Mouse (Mus musculus): Measurements from ENCODE around the gene Cd320.
"Not testable (repeated sequence)": the region's sequence is repeated elsewhere in the genome, so short reads cannot be mapped to it uniquely, and the experiment has no call there.

Cd320 gene

DNA sequence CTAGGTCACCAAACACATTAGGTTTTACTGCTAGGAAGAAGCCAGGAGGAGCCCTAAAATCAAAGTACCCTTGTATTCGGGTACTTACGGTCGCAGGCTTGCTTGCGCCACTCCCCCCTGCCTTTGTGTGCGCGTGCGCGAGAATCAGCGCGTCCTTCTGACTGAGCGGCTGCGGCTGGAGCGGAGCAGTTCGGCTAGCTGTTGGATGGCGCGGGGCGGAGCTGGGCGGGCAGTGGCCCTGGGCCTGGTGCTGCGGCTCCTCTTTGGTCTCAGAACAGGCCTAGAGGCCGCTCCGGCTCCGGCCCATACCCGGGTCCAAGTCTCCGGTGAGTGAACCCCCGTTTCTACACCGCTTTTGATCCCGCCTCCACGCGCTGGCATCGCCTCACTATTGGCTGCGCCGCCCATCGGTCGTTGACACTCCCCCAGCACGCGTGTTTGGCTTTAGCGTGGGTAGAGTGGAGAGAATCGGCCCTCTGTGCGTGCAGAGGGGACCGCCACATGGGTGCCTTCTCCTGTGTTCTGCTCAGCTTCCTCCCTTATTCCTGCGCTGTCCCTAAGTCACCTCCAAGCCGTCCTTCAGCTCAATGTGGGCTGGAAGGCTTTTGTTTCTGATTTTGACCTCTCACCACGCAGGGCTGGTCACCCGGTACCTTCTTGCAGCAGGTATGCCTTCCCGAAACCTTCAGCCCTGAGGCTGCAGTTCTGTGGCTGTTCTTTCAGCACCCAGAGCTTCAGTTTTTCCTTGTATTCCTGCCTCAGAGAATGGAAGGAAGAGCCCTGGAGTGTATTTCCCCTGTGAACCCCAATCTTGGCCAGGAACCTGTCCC is at the start of gene Cd320:
Gene Cd320 (plus strand): TSS at position 126 of the 830 bp plus-strand sequence.
- peak; percentile 89 to 91 for DNase-seq

- no peak for DNase-seq
Measured at GRCm38 (mm10) chr17:33798306-33798705, 44.6 kb upstream of the Cd320 start.

- DNase-seq: no peak
Measured at GRCm38 (mm10) chr17:33799277-33799676, 43.6 kb upstream of the Cd320 start.

DNA sequence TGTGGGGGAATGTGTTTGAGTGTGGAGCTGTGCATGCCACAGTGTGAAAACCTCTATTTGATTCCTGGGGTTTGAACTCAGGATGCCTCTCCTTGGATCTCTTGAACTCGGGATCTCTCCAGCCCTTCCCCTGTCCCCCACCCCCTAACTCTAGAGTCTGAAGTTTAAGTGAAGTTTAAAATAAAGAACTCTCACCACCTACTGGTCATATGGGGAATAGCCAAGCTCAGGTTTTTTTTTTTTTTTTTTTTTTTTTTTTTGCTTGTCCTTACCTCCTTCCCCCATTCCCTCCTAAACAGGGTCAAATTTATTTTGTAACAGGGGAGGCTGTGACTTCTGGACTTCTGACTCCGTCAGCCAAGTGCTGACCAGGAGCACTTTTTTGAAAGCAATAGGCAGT is 40.7 kb upstream of the Cd320 start:
- no peak for DNase-seq

DNA sequence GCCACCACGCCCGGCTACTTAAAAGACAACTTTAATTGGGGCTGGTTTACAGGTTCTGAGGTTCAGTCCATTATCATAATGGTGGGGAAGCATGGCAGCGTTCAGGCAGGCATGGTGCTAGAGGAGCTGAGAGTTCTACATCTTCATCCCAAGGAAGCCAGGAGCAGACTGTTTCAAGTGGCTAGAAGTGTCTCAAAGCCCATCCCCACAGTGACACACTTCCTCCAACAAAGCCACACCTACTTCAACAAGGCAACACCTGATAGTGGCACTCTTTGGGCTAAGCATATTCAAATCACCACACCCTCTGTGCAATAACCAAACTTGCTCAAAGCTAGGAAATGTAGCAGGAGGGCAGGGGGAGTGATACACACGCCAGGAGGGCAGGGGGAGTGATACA is 38.7 kb upstream of the Cd320 start:
- DNase-seq: no peak

DNA sequence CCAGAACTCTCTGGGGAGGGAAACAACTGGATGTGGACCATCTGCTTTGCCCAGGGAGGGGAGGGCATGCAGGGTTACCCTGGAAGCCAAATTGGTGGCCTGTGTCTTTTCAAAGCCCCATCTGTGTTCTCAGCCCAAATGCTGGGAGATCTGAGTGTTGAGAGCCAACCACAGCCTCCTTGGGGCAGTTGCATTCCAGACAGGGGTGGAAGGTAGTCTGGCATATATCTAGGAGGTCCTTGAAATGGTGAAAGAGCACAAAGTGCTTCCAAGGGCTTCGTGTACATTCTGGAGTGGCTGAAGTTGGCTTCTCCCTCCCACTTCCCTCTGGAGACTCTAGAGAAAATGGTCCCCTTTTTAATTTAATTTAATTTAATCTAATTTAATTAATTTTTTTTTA is 38.1 kb upstream of the Cd320 start:
- DNase-seq: no peak

DNA sequence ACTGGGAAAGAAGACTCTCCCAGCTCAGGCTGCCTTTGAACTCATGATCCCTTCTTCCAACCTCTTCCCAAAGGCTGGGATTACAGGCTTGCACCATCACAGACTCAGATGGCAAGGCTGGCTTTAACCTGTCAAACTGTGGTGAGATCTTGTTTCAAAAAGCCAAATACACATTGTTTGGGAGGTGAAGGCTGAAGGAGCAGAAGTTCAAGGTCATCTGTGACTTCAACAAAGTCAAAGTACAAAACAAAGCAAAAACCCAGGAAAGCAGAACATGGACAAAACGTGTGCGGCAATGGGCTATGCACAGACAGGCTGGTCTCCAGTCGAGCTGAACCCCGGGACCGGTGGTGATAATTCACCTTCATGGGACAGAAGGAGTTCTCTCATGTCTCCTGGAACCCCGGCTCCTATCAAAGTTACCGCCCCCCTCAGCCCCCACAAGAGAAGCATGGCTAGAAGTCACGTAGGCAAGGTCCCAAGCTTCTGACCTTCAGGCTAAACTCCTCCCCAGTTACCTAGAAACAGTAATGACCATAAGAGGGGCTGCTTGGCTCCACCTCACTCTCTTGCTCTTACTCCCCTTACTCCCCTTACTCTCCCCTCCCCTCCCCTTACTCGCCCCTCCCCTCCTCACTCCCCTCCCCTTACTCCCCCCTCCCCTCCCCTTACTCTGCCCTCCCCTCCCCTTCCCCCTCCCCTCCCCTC is 35.6 kb upstream of the Cd320 start:
- DNase-seq: no peak

DNA sequence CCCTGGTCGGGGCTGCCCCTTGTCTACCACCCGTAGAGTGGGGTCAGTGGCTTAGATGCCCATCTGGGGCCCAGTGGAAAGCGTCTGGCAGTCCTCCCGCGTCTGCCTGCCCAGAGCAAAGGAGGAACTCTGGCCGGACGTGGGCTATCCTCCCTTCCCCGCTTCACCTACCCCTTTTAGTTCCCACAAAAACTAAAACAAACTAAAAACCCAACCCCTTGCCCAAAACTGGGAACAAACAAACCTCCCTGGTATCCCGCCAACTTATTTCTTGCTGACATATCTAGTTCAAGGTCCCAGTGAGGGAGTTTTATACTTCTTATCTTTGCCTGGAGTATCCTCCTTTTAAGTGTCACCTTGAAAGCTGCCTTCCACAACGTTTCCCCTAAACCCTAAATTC is 34.7 kb upstream of the Cd320 start:
- DNase-seq: no peak

DNA sequence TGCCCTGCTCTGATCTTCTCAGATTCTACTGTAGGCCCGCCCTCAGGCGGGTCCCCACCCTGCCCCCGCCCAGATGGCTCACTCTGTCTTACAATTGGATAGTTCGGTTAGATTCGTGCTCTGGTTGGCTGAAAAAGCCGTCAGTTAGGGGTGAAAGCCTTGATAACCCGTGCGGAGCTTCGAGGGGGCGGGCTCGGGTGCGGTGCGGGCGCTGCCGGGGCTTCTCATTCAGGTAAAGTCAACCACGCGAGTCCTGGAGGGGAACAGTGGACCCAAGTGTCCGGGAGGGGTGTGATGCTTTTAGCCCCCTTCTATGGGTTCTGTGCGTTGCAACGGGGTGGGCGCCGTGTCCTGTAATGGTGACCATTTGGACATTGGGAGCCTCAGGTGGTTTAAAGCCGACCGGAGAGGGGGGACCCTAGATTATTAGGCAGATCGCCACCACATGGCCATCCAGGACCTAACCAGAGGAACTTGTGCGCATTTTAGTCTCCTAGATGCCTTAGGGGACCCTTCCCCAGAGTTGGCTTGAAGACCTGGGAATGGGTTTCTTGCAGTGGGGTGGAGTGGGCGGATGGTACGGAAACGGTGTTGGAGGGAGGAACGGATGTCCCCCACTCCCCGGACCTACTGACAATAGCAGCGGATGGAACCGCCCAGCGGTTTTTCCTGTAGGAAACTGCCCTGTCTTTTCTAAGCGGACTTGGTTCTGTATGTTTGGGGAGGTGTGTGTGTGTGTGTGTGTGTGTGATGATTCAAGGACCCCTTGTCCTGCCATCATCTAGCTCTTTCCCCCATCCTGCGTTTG is 32.4 kb upstream of the Cd320 start, which contains the start of gene Kank3:
Gene Kank3 (plus strand): TSS at position 186 of the 808 bp plus-strand sequence.
- DNase-seq: peak; percentile 82 to 83

DNA sequence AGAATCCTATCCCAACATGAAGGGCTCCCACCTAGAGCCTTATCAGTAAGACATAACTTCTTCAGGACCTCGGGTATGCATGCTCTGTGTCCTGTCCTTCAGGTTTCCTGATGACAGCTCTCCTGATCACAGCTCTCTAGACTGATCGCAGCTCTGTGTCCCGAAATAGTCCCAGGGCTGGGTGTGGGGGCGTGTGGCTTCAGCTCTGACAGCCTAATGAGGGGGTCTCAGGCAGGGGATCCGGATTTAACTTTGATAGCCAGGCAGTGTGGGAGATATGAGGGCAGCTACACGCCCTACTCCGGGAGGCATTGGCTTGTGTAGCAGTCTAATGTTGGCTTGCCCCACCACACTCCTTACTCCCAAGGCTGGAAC is 31.8 kb upstream of the Cd320 start:
- DNase-seq: no peak

GRCm38 (mm10) chr17:33812475-33812874 is 30.4 kb upstream of the Cd320 start:
- no peak for DNase-seq

DNA sequence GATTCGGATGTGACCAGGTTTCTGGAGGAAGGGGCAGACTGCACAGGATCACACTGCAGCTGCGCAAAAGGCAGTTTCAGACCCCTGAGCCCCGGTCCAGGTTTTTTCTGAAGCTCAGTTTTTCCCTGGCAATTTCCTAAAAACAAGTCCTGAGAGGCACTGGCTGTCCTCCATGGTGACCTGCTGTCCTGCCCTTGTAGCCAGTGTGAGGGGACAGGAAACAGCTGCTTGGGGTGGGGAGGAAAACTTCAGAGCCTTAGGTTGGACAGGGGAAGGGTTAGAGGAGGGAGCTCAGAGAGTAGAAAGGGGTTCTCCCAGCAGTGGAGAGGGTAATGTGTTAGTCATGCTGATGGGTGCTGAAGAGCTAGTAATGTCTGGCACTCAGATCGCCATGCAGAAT is 29.9 kb upstream of the Cd320 start:
- DNase-seq: no peak

- DNase-seq: no peak
Measured at GRCm38 (mm10) chr17:33815399-33815798, 27.5 kb upstream of the Cd320 start.

DNA sequence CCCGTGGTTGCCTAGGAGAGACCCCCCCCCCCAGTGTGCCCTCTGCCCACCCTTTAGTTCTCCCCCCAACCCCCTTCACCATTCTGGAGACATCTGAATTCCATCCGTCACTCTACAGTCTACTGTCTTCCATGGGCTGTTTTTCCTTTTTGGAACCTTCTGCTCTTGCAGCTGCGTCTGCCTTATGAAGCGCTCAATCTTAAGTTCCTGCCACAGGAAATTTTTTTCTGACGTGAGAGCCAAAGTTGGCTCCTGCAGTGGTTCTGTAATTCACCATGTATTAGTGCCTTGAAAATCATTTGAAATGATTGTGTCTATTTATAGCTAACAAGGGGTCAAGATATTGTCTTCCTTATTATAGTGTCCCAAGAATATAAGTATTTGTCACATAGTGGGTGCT is 26.3 kb upstream of the Cd320 start:
- no peak for DNase-seq

DNA sequence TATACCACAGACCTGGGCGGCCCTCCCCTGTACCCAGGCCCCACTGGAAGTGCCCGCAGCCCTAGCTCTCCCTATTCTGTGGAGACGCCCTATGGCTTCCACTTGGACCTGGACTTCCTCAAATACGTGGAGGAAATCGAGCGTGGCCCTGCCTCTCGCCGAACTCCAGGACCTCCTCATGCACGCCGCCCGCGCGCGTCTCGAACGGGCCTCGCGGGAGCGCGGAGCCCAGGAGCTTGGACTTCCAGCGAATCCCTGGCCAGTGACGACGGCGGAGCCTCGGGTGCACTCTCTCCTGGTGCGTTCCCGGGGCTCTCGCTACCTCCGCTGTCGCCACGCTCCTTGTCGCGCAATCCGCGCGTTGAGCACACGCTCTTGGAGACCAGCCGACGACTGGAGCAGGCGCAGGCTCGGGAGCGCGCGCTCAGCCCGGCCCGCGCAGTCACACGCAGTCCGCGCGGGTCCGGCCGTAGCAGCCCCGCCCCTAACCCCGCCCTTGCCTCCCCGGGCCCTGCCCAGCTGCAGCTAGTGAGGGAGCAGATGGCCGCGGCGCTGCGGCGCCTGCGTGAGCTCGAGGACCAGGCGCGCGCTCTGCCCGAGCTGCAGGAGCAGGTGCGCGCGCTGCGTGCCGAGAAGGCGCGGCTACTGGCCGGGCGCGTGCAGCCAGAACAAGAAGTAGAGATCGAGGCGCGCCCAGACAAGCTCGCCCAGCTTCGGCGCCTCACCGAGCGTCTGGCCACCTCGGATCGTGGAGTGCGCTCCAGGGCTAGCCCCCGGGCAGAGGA is 25.5 kb upstream of the Cd320 start:
- DNase-seq: peak; percentile 81 to 89

DNA sequence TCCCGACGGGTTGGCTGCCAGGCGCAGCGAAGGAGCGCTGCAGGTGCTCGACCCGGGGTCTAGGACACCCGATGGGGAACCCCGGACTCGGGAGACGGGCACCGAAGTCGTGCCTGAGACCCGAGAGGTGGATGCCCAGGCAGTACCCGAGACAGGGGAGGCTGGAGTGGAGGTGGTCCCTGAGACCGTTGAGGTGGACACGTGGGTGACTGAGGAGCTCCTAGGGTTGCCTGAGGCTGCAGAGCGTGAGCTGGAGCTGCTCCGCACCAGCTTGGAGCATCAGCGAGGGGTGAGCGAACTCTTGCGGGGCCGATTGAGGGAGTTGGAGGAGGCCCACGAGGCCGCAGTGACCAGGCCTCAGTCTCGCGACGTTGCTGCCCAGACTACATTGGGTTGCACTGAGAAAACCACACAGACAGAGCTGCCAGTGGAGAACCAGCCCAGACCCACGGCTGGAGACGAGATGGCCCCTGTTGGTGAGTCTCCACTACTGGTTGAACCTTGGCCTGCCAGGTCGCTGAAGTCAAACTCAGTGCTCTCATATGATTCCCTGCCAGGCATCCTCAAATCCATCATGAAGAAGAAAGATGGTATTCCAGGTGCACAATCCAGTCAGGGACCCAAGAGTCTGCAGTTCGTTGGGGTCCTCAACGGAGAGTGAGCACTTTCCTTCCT is 24.8 kb upstream of the Cd320 start:
- DNase-seq: no peak

DNA sequence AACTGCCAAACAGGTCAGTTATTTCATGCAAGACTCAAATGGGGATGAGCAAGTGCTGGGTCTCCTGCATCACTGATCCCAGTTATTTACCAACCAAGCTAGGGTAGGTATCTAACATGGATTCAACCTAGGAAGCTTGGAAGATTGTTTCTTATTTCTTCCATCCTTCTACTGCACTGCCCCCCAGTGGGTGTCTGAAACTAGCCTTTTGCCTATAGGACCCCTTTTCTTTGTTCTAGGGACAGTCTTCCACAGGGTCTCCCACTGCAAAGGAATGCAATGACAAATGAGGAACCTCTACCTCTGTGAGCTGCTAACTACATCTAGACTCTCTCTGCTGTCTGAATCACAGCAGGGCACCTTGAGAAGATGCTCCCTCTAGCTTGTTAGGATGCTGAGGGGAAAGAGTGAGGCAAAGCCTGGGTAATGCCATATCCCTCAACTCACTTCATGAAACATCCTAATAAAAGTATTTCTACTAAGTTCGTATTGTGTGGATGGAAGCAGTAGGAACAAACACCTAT is 20.4 kb upstream of the Cd320 start:
- no peak for DNase-seq

GRCm38 (mm10) chr17:33823171-33823570 is 19.7 kb upstream of the Cd320 start:
- DNase-seq: not testable (repeated sequence)

GRCm38 (mm10) chr17:33824084-33824996 is 18.6 kb upstream of the Cd320 start, which contains the start of the genes Rps28 and Ndufa7:
TSS of gene Rps28 (minus strand) at chr17:33824562.
TSS of gene Ndufa7 (plus strand) at chr17:33824572.
- peak; percentile 97 to 99 for DNase-seq

DNA sequence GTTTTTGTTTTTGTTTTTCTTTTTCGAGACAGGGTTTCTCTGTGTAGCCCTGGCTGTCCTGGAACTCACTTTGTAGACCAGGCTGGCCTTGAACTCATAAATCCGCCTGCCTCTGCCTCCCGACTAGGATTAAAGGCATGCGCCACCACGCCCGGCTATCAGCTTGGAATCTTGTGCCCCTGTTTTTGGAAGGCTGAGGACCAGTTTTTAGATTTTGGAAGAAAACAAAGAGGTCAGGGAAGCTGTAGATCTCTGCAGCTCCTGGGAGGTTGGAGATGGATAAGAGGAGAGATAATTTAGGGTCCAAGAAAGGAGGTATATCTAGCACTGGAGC is 17.9 kb upstream of the Cd320 start:
- not testable (repeated sequence) for DNase-seq

GRCm38 (mm10) chr17:33825462-33825861 is 17.4 kb upstream of the Cd320 start:
- DNase-seq: no peak
